ENCODE assay signal across 32 mouse cellular contexts in the genomic region with DNA sequence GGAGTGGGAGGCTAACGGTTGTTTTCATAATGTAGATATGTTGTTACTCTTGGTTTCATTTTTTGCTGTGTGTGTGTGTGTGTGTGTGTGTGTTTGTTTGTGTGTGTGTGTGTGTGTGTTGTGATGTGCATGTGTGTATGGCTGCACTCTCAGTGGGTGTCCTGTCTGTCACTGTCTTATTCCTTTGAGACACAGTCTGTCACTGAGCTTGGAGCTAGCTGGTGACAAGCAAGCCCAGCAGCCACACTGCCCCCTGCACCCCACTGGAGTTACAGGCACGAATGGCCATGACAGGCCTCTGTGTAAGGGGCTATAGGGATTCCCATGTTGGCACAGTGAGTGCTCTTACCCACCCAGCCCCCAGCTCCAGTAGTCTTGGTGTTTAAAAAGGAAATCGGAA. TPM values are rescaled to one million over a fixed set of nuclear protein-coding genes. Genes with fewer than 3 reads are reported as not detected.
DNase-seq lines count a peak whose midpoint lies in the region; ATAC-seq and TF ChIP-seq lines count a peak whose summit lies in the region.
"Had no signal": no experiment of that assay in that cellular context is flagged by ENCODE, and none has a peak within 500 bp of the region (broad histone marks: within the 10 kb centered on the region; RNA-seq: fewer than 3 reads in every experiment).

No protein-coding gene starts in this region.

- H3K4me3 ChIP-seq in forebrain, embryonic 13.5 days = no peak overlapping the region
- no peak overlapping the region for H3K4me3 ChIP-seq in forebrain, embryonic 10.5 days
- H3K4me3 ChIP-seq in heart, embryonic 12.5 days = no peak overlapping the region
- H3K4me3 ChIP-seq in heart, postnatal 0 days (ENCODE audit: low read depth, low read length) = no peak overlapping the region
- H3K4me3 ChIP-seq in midbrain, embryonic 11.5 days (ENCODE audit: low read depth, low read length) = no peak overlapping the region
- no peak overlapping the region for H3K4me3 ChIP-seq in midbrain, embryonic 13.5 days (replicated peaks)
- H3K4me3 ChIP-seq: embryonic facial prominence, embryonic 10.5 days; embryonic facial prominence, embryonic 15.5 days; hindbrain, embryonic 10.5 days; liver, embryonic 12.5 days; midbrain, embryonic 10.5 days had no signal

- H3K9ac ChIP-seq in forebrain, embryonic 13.5 days = no peak overlapping the region
- H3K9ac ChIP-seq in heart, embryonic 12.5 days = no peak overlapping the region
- H3K9ac ChIP-seq in heart, postnatal 0 days (replicated peaks; ENCODE audit: low read depth, low read length) = no peak overlapping the region
- no peak overlapping the region for H3K9ac ChIP-seq in midbrain, embryonic 11.5 days (ENCODE audit: low read length)
- H3K9ac ChIP-seq in midbrain, embryonic 13.5 days (replicated peaks) = no peak overlapping the region
- H3K9ac ChIP-seq: embryonic facial prominence, embryonic 15.5 days; liver, embryonic 12.5 days; liver, postnatal 0 days had no signal

- 50% methylated on average over 3 of the region's 3 CpGs for WGBS in forebrain, embryonic 13.5 days
- 77% methylated on average over 3 of the region's 3 CpGs for WGBS in forebrain, embryonic 10.5 days
- 63% methylated on average over 3 of the region's 3 CpGs for WGBS in heart, embryonic 12.5 days
- 53% methylated on average over 3 of the region's 3 CpGs for WGBS in heart, postnatal 0 days
- 72% methylated on average over 3 of the region's 3 CpGs for WGBS in midbrain, embryonic 11.5 days
- WGBS in midbrain, embryonic 13.5 days = 77% methylated on average over 3 of the region's 3 CpGs

- DNase-seq in forebrain, embryonic 10.5 days (ENCODE audit: extremely low spot score, low spot score) = no peak
- no peak for DNase-seq in heart, adult 8-10 months (ENCODE audit: low spot score)
- DNase-seq in heart, postnatal 0 days (ENCODE audit: low spot score) = no peak
- no peak for DNase-seq in heart, adult 18-20 months
- peak; percentile 67 for DNase-seq in midbrain, embryonic 11.5 days (ENCODE audit: low spot score, missing footprints)
- DNase-seq: adrenal gland, adult 2 months; cerebellum, adult 8-10 months; cerebellum, postnatal 25 days; gastrocnemius, postnatal 25 days; heart, postnatal 10 days; kidney, adult 9 months; kidney, postnatal 10 days; layer of hippocampus, postnatal 36 days; left cerebral cortex, postnatal 4 days; liver, postnatal 0 days; right cerebral cortex, postnatal 4 days; thymus, adult 18-20 months; thymus, postnatal 25 days had no signal

- TF ChIP-seq CTCF in heart, postnatal 0 days (IDR thresholded peaks at IDR 0.05; ENCODE audit: low read depth) = no peak

- ATAC-seq in forebrain, embryonic 13.5 days = peak; percentile 66
- no peak for ATAC-seq in heart, embryonic 12.5 days (ENCODE audit: insufficient number of reproducible peaks, low FRiP score)
- ATAC-seq in heart, postnatal 0 days (ENCODE audit: insufficient read depth, low read depth) = no peak
- ATAC-seq in midbrain, embryonic 11.5 days (ENCODE audit: low FRiP score) = no peak
- ATAC-seq in midbrain, embryonic 13.5 days = no peak
- ATAC-seq: activated CD4-positive, CD25-positive, alpha-beta regulatory T cell, adult 4 months; hindbrain, embryonic 16.5 days; intestine, embryonic 16.5 days; liver, embryonic 12.5 days; liver, postnatal 0 days had no signal

- TF ChIP-seq EP300 in heart, postnatal 0 days (IDR thresholded peaks at IDR 0.05; ENCODE audit: low read depth) = no peak

- H3K36me3 ChIP-seq in forebrain, embryonic 13.5 days (ENCODE audit: poor library complexity, severe bottlenecking) = no peaks in the 10 kb centered on the region
- no peaks in the 10 kb centered on the region for H3K36me3 ChIP-seq in forebrain, embryonic 10.5 days (replicated peaks)
- no peaks in the 10 kb centered on the region for H3K36me3 ChIP-seq in heart, embryonic 12.5 days
- no peaks in the 10 kb centered on the region for H3K36me3 ChIP-seq in heart, postnatal 0 days (replicated peaks; ENCODE audit: control insufficient read depth, insufficient read depth, low read length)
- no peaks in the 10 kb centered on the region for H3K36me3 ChIP-seq in midbrain, embryonic 11.5 days (ENCODE audit: control insufficient read depth, insufficient read depth, low read length)
- no peaks in the 10 kb centered on the region for H3K36me3 ChIP-seq in midbrain, embryonic 13.5 days
- H3K36me3 ChIP-seq: embryonic facial prominence, embryonic 15.5 days; liver, embryonic 12.5 days; midbrain, embryonic 10.5 days had no signal

- no peaks in the 10 kb centered on the region for H3K9me3 ChIP-seq in forebrain, embryonic 13.5 days (replicated peaks)
- no peaks in the 10 kb centered on the region for H3K9me3 ChIP-seq in forebrain, embryonic 10.5 days
- no peaks in the 10 kb centered on the region for H3K9me3 ChIP-seq in heart, embryonic 12.5 days (replicated peaks)
- H3K9me3 ChIP-seq in heart, postnatal 0 days (replicated peaks; ENCODE audit: control insufficient read depth, low read length) = no peaks in the 10 kb centered on the region
- H3K9me3 ChIP-seq in midbrain, embryonic 11.5 days (ENCODE audit: control insufficient read depth, low read length) = no peaks in the 10 kb centered on the region
- no peaks in the 10 kb centered on the region for H3K9me3 ChIP-seq in midbrain, embryonic 13.5 days
- H3K9me3 ChIP-seq: embryonic facial prominence, embryonic 10.5 days; embryonic facial prominence, embryonic 15.5 days; hindbrain, embryonic 10.5 days; liver, embryonic 12.5 days; midbrain, embryonic 10.5 days had no signal

- H3K4me1 ChIP-seq in forebrain, embryonic 13.5 days = peaks cover 8% of the 10 kb centered on the region; the same call in 1 of the 2 replicates
- peaks cover 8% of the 10 kb centered on the region; the same call in 1 of the 2 replicates for H3K4me1 ChIP-seq in forebrain, embryonic 10.5 days
- H3K4me1 ChIP-seq in heart, embryonic 12.5 days (replicated peaks) = peaks cover 62% of the 10 kb centered on the region
- H3K4me1 ChIP-seq in heart, postnatal 0 days (ENCODE audit: control insufficient read depth, insufficient read depth) = peaks cover 35% of the 10 kb centered on the region
- no peaks in the 10 kb centered on the region for H3K4me1 ChIP-seq in midbrain, embryonic 11.5 days (ENCODE audit: control insufficient read depth, insufficient read depth, low read length)
- H3K4me1 ChIP-seq in midbrain, embryonic 13.5 days (replicated peaks) = peaks cover 5% of the 10 kb centered on the region; the same call in 1 of the 2 replicates

- no peaks in the 10 kb centered on the region for H3K27me3 ChIP-seq in forebrain, embryonic 13.5 days
- no peaks in the 10 kb centered on the region for H3K27me3 ChIP-seq in forebrain, embryonic 10.5 days (ENCODE audit: poor library complexity, severe bottlenecking)
- H3K27me3 ChIP-seq in heart, embryonic 12.5 days (replicated peaks) = no peaks in the 10 kb centered on the region
- H3K27me3 ChIP-seq in heart, postnatal 0 days (ENCODE audit: control insufficient read depth, insufficient read depth, low read length) = no peaks in the 10 kb centered on the region
- no peaks in the 10 kb centered on the region for H3K27me3 ChIP-seq in midbrain, embryonic 11.5 days (ENCODE audit: control insufficient read depth, insufficient read depth, low read length)
- H3K27me3 ChIP-seq in midbrain, embryonic 13.5 days = no peaks in the 10 kb centered on the region
- H3K27me3 ChIP-seq: CH12.LX; embryonic facial prominence, embryonic 15.5 days; liver, embryonic 12.5 days had no signal

- H3K4me2 ChIP-seq in forebrain, embryonic 13.5 days = no peak overlapping the region
- no peak overlapping the region for H3K4me2 ChIP-seq in heart, embryonic 12.5 days
- H3K4me2 ChIP-seq in heart, postnatal 0 days (ENCODE audit: low read depth, low read length) = no peak overlapping the region
- no peak overlapping the region for H3K4me2 ChIP-seq in midbrain, embryonic 11.5 days
- no peak overlapping the region for H3K4me2 ChIP-seq in midbrain, embryonic 13.5 days (replicated peaks)
- H3K4me2 ChIP-seq: embryonic facial prominence, embryonic 15.5 days; liver, embryonic 12.5 days had no signal

- H3K27ac ChIP-seq in forebrain, embryonic 13.5 days = 0 out of 2 replicates have a peak overlapping the region, but pooled peaks have one; percentile 25
- no peak overlapping the region for H3K27ac ChIP-seq in forebrain, embryonic 10.5 days
- H3K27ac ChIP-seq in heart, embryonic 12.5 days (ENCODE audit: poor library complexity, severe bottlenecking) = 0 out of 2 replicates have a peak overlapping the region, but pooled peaks have one; percentile 3
- H3K27ac ChIP-seq in heart, postnatal 0 days (ENCODE audit: low read depth) = peak overlapping the region; percentile 49; the same call in 1 of the 2 replicates
- H3K27ac ChIP-seq in midbrain, embryonic 11.5 days (ENCODE audit: low read depth, low read length) = no peak overlapping the region
- H3K27ac ChIP-seq in midbrain, embryonic 13.5 days = no peak overlapping the region
- H3K27ac ChIP-seq: embryonic facial prominence, embryonic 10.5 days; embryonic facial prominence, embryonic 15.5 days; hindbrain, embryonic 10.5 days; liver, embryonic 12.5 days; macrophage; midbrain, embryonic 10.5 days; stomach, postnatal 0 days had no signal

RNA-seq across cellular contexts. Expression of a gene that starts 51.1 kb away (rescaled TPM):
- polyA plus RNA-seq in forebrain, embryonic 13.5 days (2015; fragmentation: Nextera tagmentation; extraction: Ambion mirVana) = 2.8 and 2.9 TPM in 2 replicates
- 1.7 and 2.3 TPM in 2 replicates for polyA plus RNA-seq in forebrain, embryonic 10.5 days (2016; fragmentation: Nextera tagmentation; extraction: Ambion mirVana)
- 8.8 and 10.6 TPM in 2 replicates for polyA plus RNA-seq in heart, embryonic 12.5 days (2016; fragmentation: Nextera tagmentation; extraction: Ambion mirVana)
- total RNA-seq in heart, adult 8-10 months (2022) = 10 to 100 TPM; 54.3 to 61.5 (median 55.4) TPM
- 40.8 and 72.6 TPM in 2 replicates for total RNA-seq in heart, postnatal 0 days (2014; rRNA removed; ENCODE audit: low replicate concordance)
- 9.5 and 11.1 TPM in 2 replicates for polyA plus RNA-seq in heart, postnatal 0 days (2015; fragmentation: Nextera tagmentation; extraction: Ambion mirVana)
- 10 to 100 TPM; 48.4 to 55.5 TPM for total RNA-seq in heart, adult 18-20 months (2021)
- 3.8 TPM in 2 replicates for polyA plus RNA-seq in midbrain, embryonic 11.5 days (2014; fragmentation: Nextera tagmentation; extraction: Ambion mirVana)
- polyA plus RNA-seq in midbrain, embryonic 13.5 days (2015; fragmentation: Nextera tagmentation; extraction: Ambion mirVana) = 3.9 and 4.1 TPM in 2 replicates

Comparison
In these comparisons a context has a peak if more than half of its experiments do, and no peak if none do; other contexts are left out.
1. H3K27ac ChIP-seq: peak in forebrain, embryonic 13.5 days (single experiment), heart, embryonic 12.5 days (single experiment) and heart, postnatal 0 days (single experiment); none in forebrain, embryonic 10.5 days (single experiment), midbrain, embryonic 11.5 days (single experiment) and midbrain, embryonic 13.5 days (single experiment).